Mouse (Mus musculus): ENCODE measurements around the gene Rae1. TPM values are rescaled to one million over a fixed set of nuclear protein-coding genes. Genes with fewer than 3 reads are reported as not detected.
A peak's percentile ranks its signal among the peaks of the same experiment; 100 is the strongest.

Rae1 gene
- total RNA-seq, 4 experiments from 2014 or later: 20.2 to 24.8 (median 23.0) TPM

GRCm38 (mm10) chr2:173048041-173048745 lies 48.3 kb downstream of the Rae1 start:
- DNase-seq (ENCODE audit: low spot score): no peak

DNA sequence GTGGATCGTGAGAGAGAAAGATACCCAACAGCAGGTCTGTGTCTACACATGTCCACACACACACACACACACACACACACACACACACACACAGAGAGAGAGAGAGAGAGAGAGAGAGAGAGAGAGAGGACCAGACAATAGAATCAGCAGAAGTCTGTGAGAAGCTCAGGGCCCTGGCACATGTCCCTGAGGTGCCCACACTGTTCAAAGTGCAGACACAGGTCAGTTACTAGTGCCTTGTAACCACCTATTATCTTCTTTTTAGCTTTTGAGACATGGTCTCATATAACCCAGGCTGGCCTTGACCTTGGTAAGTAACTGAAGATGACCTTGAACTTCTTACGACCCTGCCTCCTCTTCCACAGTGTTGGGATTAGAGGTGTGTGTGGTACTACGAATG lies 49.3 kb downstream of the Rae1 start:
- no peak for DNase-seq (ENCODE audit: low spot score)

- DNase-seq (ENCODE audit: low spot score): no peak
These were observed 49.9 kb downstream of the Rae1 start for GRCm38 (mm10) chr2:173049817-173050216.

DNA sequence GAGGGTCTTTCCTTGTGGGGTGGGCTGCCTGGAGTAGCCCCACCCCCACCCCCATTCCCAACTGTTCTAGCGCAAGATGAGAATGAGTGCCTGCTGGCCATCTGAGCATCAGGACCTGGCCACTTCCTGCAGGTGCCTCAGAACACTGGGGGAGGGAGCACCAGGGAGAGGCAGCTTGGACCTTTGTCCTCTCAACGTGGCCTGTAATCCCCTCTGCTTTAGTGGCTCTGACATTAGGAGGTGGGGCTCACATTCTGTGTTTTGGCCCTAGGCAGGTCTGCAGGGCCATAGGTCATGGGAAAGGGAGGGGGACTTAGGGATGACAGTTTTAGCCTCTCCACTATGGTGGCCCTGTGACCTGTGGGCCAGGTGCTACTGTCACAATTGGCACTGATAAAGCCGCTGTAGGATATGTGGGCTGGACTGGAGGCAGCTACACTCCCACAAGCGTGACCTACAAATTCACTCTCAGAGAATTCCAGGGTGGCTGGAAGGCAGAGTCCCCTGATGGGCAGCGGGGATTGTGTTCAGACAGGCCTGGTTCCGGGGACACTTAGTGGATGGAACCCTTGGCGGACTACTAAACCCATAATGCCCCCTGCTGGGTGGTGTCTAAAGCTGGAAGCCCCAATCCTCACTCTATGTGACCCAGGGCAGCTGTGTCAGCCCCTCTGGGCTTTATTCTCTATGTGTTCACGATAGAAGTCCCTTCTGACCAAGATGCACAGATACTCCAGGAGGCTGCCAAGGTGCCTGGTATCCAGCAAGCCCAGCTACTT lies 50.9 kb downstream of the Rae1 start:
- DNase-seq (ENCODE audit: low spot score): no peak

- no peak for DNase-seq (ENCODE audit: low spot score)
These were observed 53.0 kb downstream of the Rae1 start for GRCm38 (mm10) chr2:173052881-173053280.

DNA sequence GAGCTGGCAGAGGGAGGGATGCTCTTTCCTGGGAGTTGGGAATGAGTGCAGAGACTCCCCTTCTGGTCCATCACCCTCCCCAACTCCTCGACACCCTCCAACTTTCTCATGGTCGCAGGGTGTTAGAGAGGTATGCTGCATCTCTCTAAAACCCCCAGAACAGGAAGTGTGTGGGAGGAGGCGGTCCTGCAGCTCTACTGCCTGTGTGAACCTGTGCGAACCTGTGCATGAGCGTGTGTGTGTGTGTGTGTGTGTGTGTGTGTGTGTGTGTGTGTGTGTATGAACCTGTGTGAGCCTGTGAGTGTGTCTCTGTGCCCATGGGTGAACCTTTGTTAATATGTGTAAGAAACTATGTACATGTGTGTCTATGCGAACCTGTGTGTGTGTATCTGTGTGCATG lies 53.9 kb downstream of the Rae1 start:
- DNase-seq (ENCODE audit: low spot score): no peak

DNA sequence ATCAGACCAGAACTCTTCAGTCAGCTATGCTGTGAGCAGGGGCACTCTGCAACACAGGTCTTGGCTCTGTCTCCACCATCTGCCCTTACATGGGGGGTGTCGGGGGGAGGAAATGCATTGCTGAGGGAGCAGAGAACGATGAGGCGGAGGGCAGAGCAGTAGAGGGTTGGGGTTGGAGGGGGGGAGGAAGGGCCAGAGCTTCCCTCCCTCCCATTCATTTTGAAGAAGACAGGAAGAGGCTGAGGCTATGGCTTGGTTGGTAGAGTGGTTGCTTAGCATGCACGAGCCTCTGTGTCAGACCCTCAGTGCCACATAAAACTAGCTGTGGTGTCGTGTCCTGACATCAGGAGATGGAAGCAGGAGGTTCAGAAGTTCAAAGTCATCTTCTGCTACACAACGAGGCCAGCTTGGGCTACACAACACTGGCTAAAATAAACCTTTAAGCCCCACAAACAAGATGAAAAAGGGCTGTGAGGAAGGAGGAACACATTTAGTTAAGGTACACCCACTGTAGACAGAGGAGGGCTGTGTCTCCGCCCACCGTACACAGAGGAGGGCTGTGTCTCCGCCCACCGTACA lies 56.5 kb downstream of the Rae1 start:
- no peak for DNase-seq (ENCODE audit: low spot score)

DNA sequence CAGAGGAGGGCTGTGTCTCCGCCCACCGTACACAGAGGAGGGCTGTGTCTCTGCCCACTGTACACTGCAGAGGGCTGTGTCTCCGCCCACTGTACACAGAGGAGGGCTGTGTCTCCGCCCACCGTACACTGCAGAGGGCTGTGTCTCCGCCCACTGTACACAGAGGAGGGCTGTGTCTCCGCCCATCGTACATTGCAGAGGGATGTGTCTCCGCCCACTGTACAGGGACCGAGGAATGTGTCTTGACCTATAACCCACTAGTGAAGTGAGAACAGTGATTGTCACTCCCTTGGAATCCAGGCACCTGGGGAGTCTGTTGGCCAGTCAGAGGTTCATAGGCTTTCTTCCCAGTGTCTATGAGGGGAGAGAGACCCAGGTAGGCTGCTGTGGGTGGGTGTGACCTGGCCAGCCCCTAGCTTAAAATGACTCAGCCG lies 57.0 kb downstream of the Rae1 start:
- no peak for DNase-seq (ENCODE audit: low spot score)

GRCm38 (mm10) chr2:173057623-173058022 lies 57.7 kb downstream of the Rae1 start:
- peak; percentile 45 for DNase-seq (ENCODE audit: low spot score)

DNA sequence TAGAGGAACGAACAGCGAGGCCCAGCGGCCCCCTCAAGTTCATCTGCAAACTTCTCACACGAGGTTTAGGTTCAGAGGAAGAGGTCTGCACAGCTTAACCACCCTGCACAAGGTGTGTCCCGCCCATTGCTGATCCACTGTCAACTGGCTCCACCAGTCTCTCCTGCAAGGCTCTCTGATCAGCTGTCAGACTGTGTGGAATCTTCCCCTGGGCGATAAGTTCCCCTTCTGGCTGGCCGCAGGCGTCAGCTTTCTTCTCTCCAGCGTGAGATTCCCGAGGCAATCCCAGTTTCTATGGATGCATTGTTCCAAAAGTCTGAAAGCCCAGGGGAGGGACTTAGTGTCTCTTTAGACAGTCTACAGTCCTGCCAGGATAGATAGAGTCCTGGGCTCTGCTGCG lies 58.3 kb downstream of the Rae1 start:
- DNase-seq (ENCODE audit: low spot score): no peak

GRCm38 (mm10) chr2:173060450-173060849 lies 60.5 kb downstream of the Rae1 start:
- no peak for DNase-seq (ENCODE audit: low spot score)

- no peak for DNase-seq (ENCODE audit: low spot score)
These were observed 61.8 kb downstream of the Rae1 start for GRCm38 (mm10) chr2:173061443-173062351.

- DNase-seq (ENCODE audit: low spot score): no peak
These were observed 63.3 kb downstream of the Rae1 start for GRCm38 (mm10) chr2:173063219-173063618.

DNA sequence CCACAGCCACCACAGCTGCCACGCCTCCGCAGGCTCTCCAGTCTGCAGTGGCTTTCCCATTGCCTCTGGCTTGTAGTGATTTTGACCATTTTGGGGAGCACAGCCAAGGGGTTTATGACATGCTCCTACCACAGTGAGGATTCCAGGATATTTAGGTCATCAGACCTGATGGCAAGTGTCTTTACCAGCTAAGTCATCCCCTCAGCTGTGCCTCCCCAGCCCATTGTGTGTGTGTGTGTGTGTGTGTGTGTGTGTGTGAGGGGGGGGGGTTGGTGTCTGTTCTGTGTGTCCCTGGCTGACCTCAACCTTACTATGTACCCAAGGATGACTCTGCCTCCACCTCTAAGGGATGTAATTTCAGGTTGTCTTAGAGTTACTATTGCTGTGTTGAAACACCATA lies 64.9 kb downstream of the Rae1 start:
- no peak for DNase-seq (ENCODE audit: low spot score)

Other genes starting within 250 kb of the Rae1 start
- 1 to 10 TPM in 1 of 4 experiments, under 1 TPM in 3; 0.59 to 1.4 (median 0.74) TPM for gene Bmp7, start 59.8 kb upstream of the Rae1 start, total RNA-seq (2022)
- gene Spo11, start 22.4 kb upstream of the Rae1 start, total RNA-seq (2022): not detected
- gene Rbm38, start 20.4 kb downstream of the Rae1 start, total RNA-seq (2022): 100 to 1,000 TPM; 143 to 197 (median 166) TPM
- under 1 TPM in 3 of 4 experiments, not detected in 1; 0.11 to 0.47 (median 0.16) TPM for gene Ctcfl, start 119.4 kb downstream of the Rae1 start, total RNA-seq (2022)
- 1 to 10 TPM; 3.9 to 5.8 (median 4.8) TPM for gene Pck1, start 152.9 kb downstream of the Rae1 start, total RNA-seq (2022)
- under 1 TPM in 3 of 4 experiments, not detected in 1; 0.31 to 0.52 (median 0.46) TPM for gene Zbp1, start 218.8 kb downstream of the Rae1 start, total RNA-seq (2022)